Mouse (Mus musculus): Measurements from ENCODE around the gene Prss47. TPM values are rescaled to one million over a fixed set of nuclear protein-coding genes. Genes with fewer than 3 reads are reported as not detected.

The Prss47 gene
- polyA plus RNA-seq, 1 experiment from 2014 or later, result not detected

Other genes with a start within 250 kb of the Prss47 start
- 0.03 TPM in 1 of 2 replicates, not detected in the other for gene Cntnap3, start 148.8 kb downstream of the Prss47 start, polyA plus RNA-seq (2015; fragmentation: Nextera tagmentation; extraction: Ambion mirVana)
- gene Spata31, start 135.4 kb downstream of the Prss47 start, polyA plus RNA-seq (2015; fragmentation: Nextera tagmentation; extraction: Ambion mirVana), result not detected in 2 replicates
- gene Spata31d1c, start 19.7 kb downstream of the Prss47 start, polyA plus RNA-seq (2015; fragmentation: Nextera tagmentation; extraction: Ambion mirVana), result not detected in 2 replicates
- 63.0 and 64.8 TPM in 2 replicates for gene Mfsd14b, start 60.2 kb upstream of the Prss47 start, polyA plus RNA-seq (2015; fragmentation: Nextera tagmentation; extraction: Ambion mirVana)
- gene Olfr465-ps1, start 85.3 kb upstream of the Prss47 start, polyA plus RNA-seq (2015; fragmentation: Nextera tagmentation; extraction: Ambion mirVana), result not detected in 2 replicates
- not detected in 2 replicates for gene Olfr466, start 97.5 kb upstream of the Prss47 start, polyA plus RNA-seq (2015; fragmentation: Nextera tagmentation; extraction: Ambion mirVana)
- not detected in 2 replicates for gene Nlrp4f, start 153.2 kb upstream of the Prss47 start, polyA plus RNA-seq (2015; fragmentation: Nextera tagmentation; extraction: Ambion mirVana)
- not detected in 2 replicates for gene Gm10775, start 206.8 kb upstream of the Prss47 start, polyA plus RNA-seq (2015; fragmentation: Nextera tagmentation; extraction: Ambion mirVana)
- gene Zfp369, start 226.1 kb upstream of the Prss47 start, polyA plus RNA-seq (2015; fragmentation: Nextera tagmentation; extraction: Ambion mirVana), result 10.1 and 10.4 TPM in 2 replicates

All from lung, embryonic 15.5 days (tissue).